Mouse (Mus musculus) midbrain, postnatal 0 days (tissue): ENCODE measurements around the gene Mgat5. TPM values are rescaled to one million over a fixed set of nuclear protein-coding genes. Genes with fewer than 3 reads are reported as not detected.

Experiments
- ATAC-seq: fragments of 200-750 bp; cut with Nextera tagmentation; 2 replicates; pipeline ENCODE4 v1.8.0; 2017; ENCODE audit warnings: moderate number of reproducible peaks, mild to moderate bottlenecking, moderate TSS enrichment, moderate library complexity; ENCODE audit not compliant: low FRiP score
- DNase-seq: peaks from one replicate; pipeline ENCODE4 v3.0.0-alpha.2; 2015; ENCODE audit warnings: low spot score
- H3K27ac ChIP-seq: fragments of 300-500 bp; sonication (generic); 2 replicates; pipeline ENCODE4 v1.5.1; 2014; ENCODE audit warnings: low read depth, mild to moderate bottlenecking, low read length, mixed read lengths
- H3K27me3 ChIP-seq: fragments of 300-500 bp; sonication (generic); 2 replicates; pipeline ENCODE4 v1.6.1; 2014; ENCODE audit warnings: low read length, control low read depth, mixed read lengths; ENCODE audit not compliant: insufficient read depth
- H3K36me3 ChIP-seq: fragments of 300-500 bp; sonication (generic); 2 replicates; pipeline ENCODE4 v1.6.1; 2014; ENCODE audit warnings: low read length, control low read depth, mixed read lengths; ENCODE audit not compliant: insufficient read depth
- H3K4me1 ChIP-seq: fragments of 300-500 bp; sonication (generic); 2 replicates; pipeline ENCODE4 v1.6.1; 2014; ENCODE audit warnings: mild to moderate bottlenecking, control low read depth, antibody characterized with exemption, low read length, mixed read lengths; ENCODE audit not compliant: insufficient read depth
- H3K4me2 ChIP-seq: fragments of 300-500 bp; sonication (generic); 2 replicates; pipeline ENCODE4 v1.6.1; 2014; ENCODE audit warnings: low read depth, mild to moderate bottlenecking, low read length, mixed read lengths; ENCODE audit not compliant: poor library complexity, severe bottlenecking
- H3K4me3 ChIP-seq: fragments of 300-500 bp; sonication (generic); 2 replicates; pipeline ENCODE4 v1.5.1; 2014; ENCODE audit warnings: low read depth, mild to moderate bottlenecking, low read length, moderate library complexity
- H3K9ac ChIP-seq: fragments of 300-500 bp; sonication (generic); replicated peaks from 2 replicates; pipeline ENCODE4 v1.6.1; 2014; ENCODE audit warnings: mild to moderate bottlenecking, low read length, moderate library complexity, mixed read lengths; ENCODE audit not compliant: poor library complexity, severe bottlenecking
- H3K9me3 ChIP-seq: fragments of 300-500 bp; sonication (generic); 2 replicates; pipeline ENCODE4 v1.6.1; 2016; ENCODE audit warnings: low read length, control low read depth
- CTCF ChIP-seq: IDR thresholded peaks from 2 replicates; pipeline ENCODE4 v1.5.1; 2016; ENCODE audit warnings: antibody characterized with exemption, mild to moderate bottlenecking
- WGBS: fragments of 180-500 bp; shearing (Covaris S2); extraction: QIAGEN DNeasy Blood & Tissue Kit; methylation state at CpG from one replicate; pipeline ENCODE4 v1.1.7; 2014; 5-methylcytosine and 5-hydroxymethylcytosine counted together
- polyA plus RNA-seq: library from polyadenylated mRNA; unstranded; fragments of >200 nt; fragmentation: Nextera tagmentation; extraction: Ambion mirVana; gene quantifications from 2 replicates; pipeline ENCODE4 v1.2.1, GENCODE M21; 2015
- total RNA-seq: library from RNA; depleted of rRNA; stranded (reverse); fragments of >200 nt; gene quantifications from 2 replicates; pipeline ENCODE4 v1.2.3, GENCODE M21; 2014

Gene Mgat5
- total and polyA plus RNA-seq, 2 experiments from 2014 or later: 13.0 to 56.5 TPM

GRCm38 (mm10) chr1:127484826-127485225 lies 280.0 kb downstream of the Mgat5 start:
- Histone ChIP-seq H3K4me1 (no peaks in the 10 kb centered on the region), H3K9ac (no peak overlapping the region), H3K36me3 (0 out of 2 replicates have a peak, but pooled peaks cover 11% of the 10 kb centered on the region), H3K9me3 (no peaks in the 10 kb centered on the region), H3K27ac (no peak overlapping the region), H3K4me3 (no peak overlapping the region), H3K4me2 (no peak overlapping the region), H3K27me3 (no peaks in the 10 kb centered on the region)
- ATAC-seq (peak; percentile 15; the same call in 1 of the 2 replicates), DNase-seq (peak; percentile 53)
- 44% methylated on average over 7 of the region's 7 CpGs for WGBS
- peak; percentile 78 for TF ChIP-seq CTCF

- H3K4me3 ChIP-seq: no peak overlapping the region
- TF ChIP-seq CTCF: peak; percentile 70
- H3K4me1 ChIP-seq: no peaks in the 10 kb centered on the region
- 77% methylated on average over 4 of the region's 4 CpGs for WGBS
- no peaks in the 10 kb centered on the region for H3K9me3 ChIP-seq
- H3K9ac ChIP-seq: no peak overlapping the region
- no peak overlapping the region for H3K4me2 ChIP-seq
- no peaks in the 10 kb centered on the region for H3K27me3 ChIP-seq
- ATAC-seq (no peak), DNase-seq (peak; percentile 36)
- no peak overlapping the region for H3K27ac ChIP-seq
- H3K36me3 ChIP-seq: 0 out of 2 replicates have a peak, but pooled peaks cover 10% of the 10 kb centered on the region
Measured at GRCm38 (mm10) chr1:127487161-127487560, 282.3 kb downstream of the Mgat5 start.

- DNase-seq: peak; percentile 64
- peaks cover 2% of the 10 kb centered on the region; the same call in 1 of the 2 replicates for H3K4me1 ChIP-seq
- peak; percentile 99 for TF ChIP-seq CTCF
- H3K9me3 ChIP-seq: no peaks in the 10 kb centered on the region
- no peak overlapping the region for H3K9ac ChIP-seq
- H3K27ac ChIP-seq: no peak overlapping the region
- WGBS: 34% methylated on average over 9 of the region's 9 CpGs
- no peak overlapping the region for H3K4me3 ChIP-seq
- 0 out of 2 replicates have a peak, but pooled peaks have one; percentile 39 for ATAC-seq
- no peaks in the 10 kb centered on the region for H3K27me3 ChIP-seq
- 0 out of 2 replicates have a peak overlapping the region, but pooled peaks have one; percentile 15 for H3K4me2 ChIP-seq
- H3K36me3 ChIP-seq: no peaks in the 10 kb centered on the region
Measured at GRCm38 (mm10) chr1:127496737-127497543, 292.1 kb downstream of the Mgat5 start.

- DNase-seq: no peak
- no peak for ATAC-seq
- no peak overlapping the region for H3K27ac ChIP-seq
Measured at GRCm38 (mm10) chr1:127498746-127499145, 293.9 kb downstream of the Mgat5 start.

GRCm38 (mm10) chr1:127500219-127500618 lies 295.4 kb downstream of the Mgat5 start:
- no peaks in the 10 kb centered on the region for H3K36me3 ChIP-seq
- peak; percentile 99 for TF ChIP-seq CTCF
- peaks cover 2% of the 10 kb centered on the region; the same call in 1 of the 2 replicates for H3K4me1 ChIP-seq
- H3K27ac ChIP-seq: peak overlapping the region; percentile 68
- ATAC-seq (peak; percentile 71), DNase-seq (peak; percentile 90)
- H3K9me3 ChIP-seq: no peaks in the 10 kb centered on the region
- no peak overlapping the region for H3K4me3 ChIP-seq
- no peak overlapping the region for H3K4me2 ChIP-seq
- no peak overlapping the region for H3K9ac ChIP-seq
- 9% methylated on average over 8 of the region's 8 CpGs for WGBS
- no peaks in the 10 kb centered on the region for H3K27me3 ChIP-seq

More at GRCm38 (mm10) chr1:127498746-127499145, 293.9 kb downstream of the Mgat5 start:
- Histone ChIP-seq H3K36me3 (no peaks in the 10 kb centered on the region), H3K9me3 (no peaks in the 10 kb centered on the region), H3K4me3 (no peak overlapping the region), H3K27me3 (no peaks in the 10 kb centered on the region), H3K9ac (no peak overlapping the region), H3K4me2 (no peak overlapping the region), H3K4me1 (peaks cover 2% of the 10 kb centered on the region; the same call in 1 of the 2 replicates)
- TF ChIP-seq CTCF: no peak
- WGBS: 60% methylated on average over 9 of the region's 9 CpGs

GRCm38 (mm10) chr1:127500701-127501100 lies 295.9 kb downstream of the Mgat5 start:
- Histone ChIP-seq H3K9ac (0 out of 2 replicates have a peak overlapping the region, but pooled peaks have one; percentile 29), H3K27ac (peak overlapping the region; percentile 68), H3K36me3 (no peaks in the 10 kb centered on the region), H3K9me3 (no peaks in the 10 kb centered on the region), H3K4me2 (no peak overlapping the region), H3K4me3 (no peak overlapping the region), H3K4me1 (peaks cover 2% of the 10 kb centered on the region; the same call in 1 of the 2 replicates), H3K27me3 (no peaks in the 10 kb centered on the region)
- WGBS: 43% methylated on average over 17 of the region's 17 CpGs
- peak; percentile 39 for DNase-seq
- no peak for TF ChIP-seq CTCF
- peak; percentile 45; the same call in 1 of the 2 replicates for ATAC-seq
